In genomic region chr11:87590841-87591525, GRCm38 (mm10) we compare ENCODE assay signal across 9 mouse cellular contexts. TPM values are rescaled to one million over a fixed set of nuclear protein-coding genes. Genes with fewer than 3 reads are reported as not detected.
A peak's percentile ranks its signal among the peaks of the same experiment; 100 is the strongest.
DNase-seq lines count a peak whose midpoint lies in the region; ATAC-seq and TF ChIP-seq lines count a peak whose summit lies in the region.
"Had no signal": no experiment of that assay in that cellular context is flagged by ENCODE, and none has a peak within 500 bp of the region (broad histone marks: within the 10 kb centered on the region; RNA-seq: fewer than 3 reads in every experiment).

No protein-coding gene starts in this region.

- peaks cover 18% of the 10 kb centered on the region for H3K4me1 ChIP-seq in thymus, adult 2 months (replicated peaks; ENCODE audit: control insufficient read depth, insufficient read depth, low read length)
- peaks cover 16% of the 10 kb centered on the region for H3K4me1 ChIP-seq in brown adipose tissue, adult 24 weeks (ENCODE audit: control insufficient read depth, insufficient read depth, insufficient read length, low read length)
- peaks cover 50% of the 10 kb centered on the region for H3K4me1 ChIP-seq in forebrain, embryonic 13.5 days
- H3K4me1 ChIP-seq in intestine, embryonic 14.5 days (replicated peaks; ENCODE audit: control insufficient read depth, insufficient read depth, low read length), result peaks cover 38% of the 10 kb centered on the region
- peaks cover 56% of the 10 kb centered on the region for H3K4me1 ChIP-seq in liver, embryonic 15.5 days (replicated peaks)

- H3K9ac ChIP-seq in forebrain, embryonic 13.5 days, result peak overlapping the region; percentile 87
- H3K9ac ChIP-seq in intestine, embryonic 14.5 days (ENCODE audit: low read length), result peak overlapping the region; percentile 85
- H3K9ac ChIP-seq in liver, embryonic 15.5 days, result peak overlapping the region; percentile 81

- no peak for TF ChIP-seq POLR2A in thymus, adult 2 months (IDR thresholded peaks at IDR 0.05; ENCODE audit: control insufficient read depth, extremely low read depth, insufficient read depth, low read length, poor library complexity)

- TF ChIP-seq CTCF in thymus, adult 2 months (IDR thresholded peaks at IDR 0.05; ENCODE audit: borderline replicate concordance, control insufficient read depth, extremely low read depth, insufficient read depth, low read length, poor library complexity), result no peak

- H3K4me2 ChIP-seq in forebrain, embryonic 13.5 days, result peak overlapping the region; percentile 91
- peak overlapping the region; percentile 82 for H3K4me2 ChIP-seq in intestine, embryonic 14.5 days (ENCODE audit: low read length)
- H3K4me2 ChIP-seq in liver, embryonic 15.5 days, result peak overlapping the region; percentile 87

- peak; percentile 36 for DNase-seq in thymus, adult 2 months
- no peak for DNase-seq in thymus, postnatal 25 days
- DNase-seq in intestine, embryonic 14.5 days (ENCODE audit: low spot score), result peak; percentile 81
- DNase-seq in right cerebral cortex, postnatal 4 days, result peak; percentile 33

- H3K27me3 ChIP-seq in thymus, adult 2 months (ENCODE audit: control insufficient read depth, insufficient read depth, low read length), result no peaks in the 10 kb centered on the region
- H3K27me3 ChIP-seq in forebrain, embryonic 13.5 days, result no peaks in the 10 kb centered on the region
- H3K27me3 ChIP-seq in intestine, embryonic 14.5 days (replicated peaks; ENCODE audit: control insufficient read depth, insufficient read depth, low read length), result no peaks in the 10 kb centered on the region
- no peaks in the 10 kb centered on the region for H3K27me3 ChIP-seq in liver, embryonic 15.5 days

- H3K27ac ChIP-seq in thymus, adult 2 months (ENCODE audit: control insufficient read depth, insufficient read depth, low read length), result peak overlapping the region; percentile 61
- peak overlapping the region; percentile 92 for H3K27ac ChIP-seq in brown adipose tissue, adult 24 weeks (replicated peaks; ENCODE audit: low read depth, low read length)
- H3K27ac ChIP-seq in forebrain, embryonic 13.5 days, result peak overlapping the region; percentile 82
- peak overlapping the region; percentile 94 for H3K27ac ChIP-seq in intestine, embryonic 14.5 days (ENCODE audit: low read depth)
- H3K27ac ChIP-seq in liver, embryonic 15.5 days (replicated peaks), result peak overlapping the region; percentile 96

- H3K9me3 ChIP-seq in forebrain, embryonic 13.5 days (replicated peaks), result no peaks in the 10 kb centered on the region
- no peaks in the 10 kb centered on the region for H3K9me3 ChIP-seq in intestine, embryonic 14.5 days (ENCODE audit: control insufficient read depth, low read length)
- no peaks in the 10 kb centered on the region for H3K9me3 ChIP-seq in liver, embryonic 15.5 days (replicated peaks)

- no peak for ATAC-seq in forebrain, embryonic 13.5 days
- ATAC-seq in intestine, embryonic 14.5 days (replicated peaks; ENCODE audit: low FRiP score, low TSS enrichment, low read depth), result no peak
- no peak for ATAC-seq in liver, embryonic 15.5 days (ENCODE audit: insufficient read depth)
- no peak for ATAC-seq in megakaryocyte-erythroid progenitor cell, adult 5-6 weeks (replicated peaks; ENCODE audit: low FRiP score, low TSS enrichment, poor library complexity, severe bottlenecking)

- peak overlapping the region; percentile 58 for H3K4me3 ChIP-seq in thymus, adult 2 months (ENCODE audit: control insufficient read depth, insufficient read depth, low read length)
- peak overlapping the region; percentile 87 for H3K4me3 ChIP-seq in brown adipose tissue, adult 24 weeks (ENCODE audit: insufficient read depth, low read depth, low read length)
- H3K4me3 ChIP-seq in forebrain, embryonic 13.5 days, result peak overlapping the region; percentile 80
- peak overlapping the region; percentile 84 for H3K4me3 ChIP-seq in intestine, embryonic 14.5 days (ENCODE audit: low read depth, low read length)
- H3K4me3 ChIP-seq in liver, embryonic 15.5 days (replicated peaks), result peak overlapping the region; percentile 74

- 3% methylated on average over 25 of the region's 25 CpGs for WGBS in thymus, adult 2 months
- 2% methylated on average over 25 of the region's 25 CpGs for WGBS in forebrain, embryonic 13.5 days
- WGBS in intestine, embryonic 14.5 days, result 2% methylated on average over 25 of the region's 25 CpGs
- WGBS in liver, embryonic 15.5 days (ENCODE audit: insufficient replicate concordance), result 2% methylated on average over 25 of the region's 25 CpGs

- H3K36me3 ChIP-seq in thymus, adult 2 months (ENCODE audit: control insufficient read depth, insufficient read depth, low read length), result no peaks in the 10 kb centered on the region
- H3K36me3 ChIP-seq in forebrain, embryonic 13.5 days (ENCODE audit: poor library complexity, severe bottlenecking), result peaks cover 4% of the 10 kb centered on the region; the same call in 1 of the 2 replicates
- peaks cover 14% of the 10 kb centered on the region; the same call in 1 of the 2 replicates for H3K36me3 ChIP-seq in intestine, embryonic 14.5 days (ENCODE audit: control insufficient read depth, insufficient read depth, low read length)
- H3K36me3 ChIP-seq in liver, embryonic 15.5 days (replicated peaks), result 0 out of 2 replicates have a peak, but pooled peaks cover 8% of the 10 kb centered on the region

RNA-seq across cellular contexts. Expression of gene Mtmr4, which starts 1.0 kb away (rescaled TPM):
- polyA plus RNA-seq in thymus, adult 2 months (2012; rRNA removed), result 47.0 and 51.1 TPM in 2 replicates
- 5.8 TPM in 2 replicates for polyA plus RNA-seq in brown adipose tissue, adult 24 weeks (2012; ENCODE audit: insufficient read depth, insufficient read length, missing spikeins)
- polyA plus RNA-seq in forebrain, embryonic 13.5 days (2015; fragmentation: Nextera tagmentation; extraction: Ambion mirVana), result 49.2 and 54.6 TPM in 2 replicates
- 35.3 and 36.2 TPM in 2 replicates for polyA plus RNA-seq in intestine, embryonic 14.5 days (2014; fragmentation: Nextera tagmentation; extraction: Ambion mirVana)
- polyA plus RNA-seq in liver, embryonic 15.5 days (2015; fragmentation: Nextera tagmentation; extraction: Ambion mirVana), result 9.7 and 11.0 TPM in 2 replicates
- 18.7 and 31.1 TPM in 2 replicates for total RNA-seq in megakaryocyte-erythroid progenitor cell, adult 5-6 weeks (2014; fragmentation: Nextera tagmentation)
- total RNA-seq in megakaryocyte-erythroid progenitor cell, adult 5-6 weeks (2017), result 19.9 and 21.8 TPM in 2 replicates

RNA-seq across cellular contexts. Expression of gene Sept4, which starts 22.3 kb away (rescaled TPM):
- 12.6 and 13.2 TPM in 2 replicates for polyA plus RNA-seq in thymus, adult 2 months (2012; rRNA removed)
- 19.7 and 35.0 TPM in 2 replicates for polyA plus RNA-seq in brown adipose tissue, adult 24 weeks (2012; ENCODE audit: insufficient read depth, insufficient read length, missing spikeins)
- 12.0 and 13.4 TPM in 2 replicates for polyA plus RNA-seq in forebrain, embryonic 13.5 days (2015; fragmentation: Nextera tagmentation; extraction: Ambion mirVana)
- 17.2 and 19.5 TPM in 2 replicates for polyA plus RNA-seq in intestine, embryonic 14.5 days (2014; fragmentation: Nextera tagmentation; extraction: Ambion mirVana)
- polyA plus RNA-seq in liver, embryonic 15.5 days (2015; fragmentation: Nextera tagmentation; extraction: Ambion mirVana), result 11.6 and 12.6 TPM in 2 replicates
- 24.5 and 34.8 TPM in 2 replicates for total RNA-seq in megakaryocyte-erythroid progenitor cell, adult 5-6 weeks (2014; fragmentation: Nextera tagmentation)
- total RNA-seq in megakaryocyte-erythroid progenitor cell, adult 5-6 weeks (2017), result 15.0 and 21.6 TPM in 2 replicates

RNA-seq across cellular contexts. Expression of gene Gm11492, which starts 24.5 kb away (rescaled TPM):
- polyA plus RNA-seq in thymus, adult 2 months (2012; rRNA removed), result 0.06 TPM in 1 of 2 replicates, not detected in the other
- polyA plus RNA-seq in brown adipose tissue, adult 24 weeks (2012; ENCODE audit: insufficient read depth, insufficient read length, missing spikeins), result not detected in 2 replicates
- polyA plus RNA-seq in forebrain, embryonic 13.5 days (2015; fragmentation: Nextera tagmentation; extraction: Ambion mirVana), result not detected in 2 replicates
- polyA plus RNA-seq in intestine, embryonic 14.5 days (2014; fragmentation: Nextera tagmentation; extraction: Ambion mirVana), result not detected in 2 replicates
- polyA plus RNA-seq in liver, embryonic 15.5 days (2015; fragmentation: Nextera tagmentation; extraction: Ambion mirVana), result not detected in 2 replicates
- total RNA-seq in megakaryocyte-erythroid progenitor cell, adult 5-6 weeks (2014; fragmentation: Nextera tagmentation), result not detected in 2 replicates
- total RNA-seq in megakaryocyte-erythroid progenitor cell, adult 5-6 weeks (2017), result not detected in 2 replicates
- total RNA-seq: gastrocnemius, postnatal 4 days had no signal

RNA-seq across cellular contexts. Expression of gene Hsf5, which starts 26.0 kb away (rescaled TPM):
- 0.04 and 0.05 TPM in 2 replicates for polyA plus RNA-seq in thymus, adult 2 months (2012; rRNA removed)
- not detected in 2 replicates for polyA plus RNA-seq in brown adipose tissue, adult 24 weeks (2012; ENCODE audit: insufficient read depth, insufficient read length, missing spikeins)
- 0.27 and 0.53 TPM in 2 replicates for polyA plus RNA-seq in forebrain, embryonic 13.5 days (2015; fragmentation: Nextera tagmentation; extraction: Ambion mirVana)
- polyA plus RNA-seq in intestine, embryonic 14.5 days (2014; fragmentation: Nextera tagmentation; extraction: Ambion mirVana), result 0.23 and 0.38 TPM in 2 replicates
- polyA plus RNA-seq in liver, embryonic 15.5 days (2015; fragmentation: Nextera tagmentation; extraction: Ambion mirVana), result not detected in 2 replicates
- not detected in 2 replicates for total RNA-seq in megakaryocyte-erythroid progenitor cell, adult 5-6 weeks (2014; fragmentation: Nextera tagmentation)
- total RNA-seq in megakaryocyte-erythroid progenitor cell, adult 5-6 weeks (2017), result 0.19 TPM in 1 of 2 replicates, not detected in the other
